Mouse (Mus musculus) stomach, embryonic 16.5 days (tissue): ENCODE measurements around the gene Adra1b. TPM values are rescaled to one million over a fixed set of nuclear protein-coding genes. Genes with fewer than 3 reads are reported as not detected.
A peak's percentile ranks its signal among the peaks of the same experiment; 100 is the strongest.

Source experiments
- ATAC-seq: fragments of 200-750 bp; cut with Nextera tagmentation; 2 replicates; pipeline ENCODE4 v1.8.0; 2017; ENCODE audit warnings: moderate number of reproducible peaks, moderate TSS enrichment; ENCODE audit not compliant: insufficient read depth, low FRiP score
- H3K27ac ChIP-seq: fragments of 300-500 bp; sonication (generic); 2 replicates; pipeline ENCODE4 v1.5.1; 2014; ENCODE audit warnings: low read length
- H3K27me3 ChIP-seq: fragments of 300-500 bp; sonication (generic); 2 replicates; pipeline ENCODE4 v1.6.1; 2014; ENCODE audit warnings: low read length, control low read depth, mixed read lengths; ENCODE audit not compliant: control insufficient read depth, insufficient read depth
- H3K36me3 ChIP-seq: fragments of 300-500 bp; sonication (generic); 2 replicates; pipeline ENCODE4 v1.6.1; 2014; ENCODE audit warnings: low read length; ENCODE audit not compliant: control insufficient read depth, insufficient read depth
- H3K4me1 ChIP-seq: fragments of 300-500 bp; sonication (generic); 2 replicates; pipeline ENCODE4 v1.6.1; 2014; ENCODE audit warnings: low read length, control low read depth, mixed read lengths; ENCODE audit not compliant: control insufficient read depth, insufficient read depth
- H3K4me2 ChIP-seq: fragments of 300-500 bp; sonication (generic); 2 replicates; pipeline ENCODE4 v1.6.1; 2014; ENCODE audit warnings: low read depth, low read length, mixed read lengths
- H3K4me3 ChIP-seq: fragments of 300-500 bp; sonication (generic); replicated peaks from 2 replicates; pipeline ENCODE4 v1.5.1; 2014; ENCODE audit warnings: mild to moderate bottlenecking, low read length
- H3K9ac ChIP-seq: fragments of 300-500 bp; sonication (generic); 2 replicates; pipeline ENCODE4 v1.6.1; 2014; ENCODE audit warnings: low read length
- H3K9me3 ChIP-seq: fragments of 300-500 bp; sonication (generic); replicated peaks from 2 replicates; pipeline ENCODE4 v1.6.1; 2016; ENCODE audit warnings: low read length, control low read depth; ENCODE audit not compliant: control insufficient read depth
- WGBS: fragments of 180-500 bp; shearing (Covaris S2); extraction: QIAGEN DNeasy Blood & Tissue Kit; methylation state at CpG from one replicate; pipeline ENCODE4 v1.1.7; 2014; 5-methylcytosine and 5-hydroxymethylcytosine counted together
- polyA plus RNA-seq: library from polyadenylated mRNA; unstranded; fragments of >200 nt; fragmentation: Nextera tagmentation; extraction: Ambion mirVana; gene quantifications from 2 replicates; pipeline ENCODE4 v1.2.1, GENCODE M21; 2015

Adra1b gene
- polyA plus RNA-seq, result 0.47 and 0.65 TPM in 2 replicates

GRCm38 (mm10) chr11:43901051-43901654 lies at the start of gene Adra1b:
Gene Adra1b (minus strand): TSS chr11:43901210.
- no peak within 1 kb of the TSS for H3K9ac ChIP-seq
- no peaks in the 10 kb centered on the region for H3K36me3 ChIP-seq
- H3K27ac ChIP-seq, result no peak within 1 kb of the TSS
- no peaks in the 10 kb centered on the region for H3K4me1 ChIP-seq
- no peak within 1 kb of the TSS for H3K4me3 ChIP-seq
- H3K4me2 ChIP-seq, result no peak within 1 kb of the TSS
- 64% methylated on average over 6 of the region's 6 CpGs for WGBS
- no peak for ATAC-seq
- no peaks in the 10 kb centered on the region for H3K27me3 ChIP-seq
- no peaks in the 10 kb centered on the region for H3K9me3 ChIP-seq

DNA sequence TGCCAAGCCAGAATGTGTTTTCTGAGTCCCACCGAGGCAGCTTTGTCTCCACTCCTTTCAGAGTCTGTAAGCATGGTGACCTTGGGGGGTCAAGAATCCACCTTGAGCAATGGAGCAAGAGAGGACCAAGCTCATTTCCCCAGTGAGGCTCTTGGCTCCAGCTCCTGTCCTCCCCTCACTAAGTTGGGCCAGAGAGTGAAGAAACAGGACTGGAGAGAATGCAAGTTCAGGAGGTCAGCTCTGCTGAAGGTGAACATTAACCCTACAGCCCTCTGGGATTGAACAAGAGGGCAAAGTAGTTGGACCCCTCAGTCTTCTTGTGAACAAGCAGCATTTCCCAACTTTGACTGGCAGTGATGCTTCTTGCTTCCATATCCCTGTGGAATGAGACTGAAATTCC lies 49.3 kb upstream of the Adra1b start:
- Histone ChIP-seq H3K9me3 (no peaks in the 10 kb centered on the region), H3K36me3 (no peaks in the 10 kb centered on the region), H3K4me3 (no peak overlapping the region), H3K4me1 (no peaks in the 10 kb centered on the region), H3K27ac (no peak overlapping the region), H3K27me3 (no peaks in the 10 kb centered on the region), H3K9ac (no peak overlapping the region), H3K4me2 (no peak overlapping the region)
- 74% methylated on average over 1 of the region's 1 CpGs for WGBS
- no peak for ATAC-seq

DNA sequence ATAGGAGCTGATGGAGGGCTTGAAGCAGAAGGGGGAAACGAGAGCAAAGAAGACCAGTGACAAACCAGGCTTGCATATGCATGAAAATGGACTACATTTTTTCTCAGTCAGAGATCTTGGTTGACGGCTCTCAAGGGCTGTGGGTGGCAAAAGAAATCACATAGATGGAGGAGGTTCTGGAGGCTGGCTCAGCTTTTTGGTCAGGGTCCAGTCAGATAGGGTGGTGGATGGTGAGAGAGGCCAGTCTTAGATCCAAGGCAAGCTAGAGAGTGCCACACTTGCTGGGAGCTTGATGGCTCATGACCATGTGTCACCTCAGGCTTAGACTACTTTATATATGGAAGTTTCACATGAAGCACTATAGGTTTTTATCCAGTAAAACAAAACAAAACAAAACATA lies 42.8 kb upstream of the Adra1b start:
- Histone ChIP-seq H3K4me2 (no peak overlapping the region), H3K4me1 (no peaks in the 10 kb centered on the region), H3K36me3 (no peaks in the 10 kb centered on the region), H3K4me3 (no peak overlapping the region), H3K27ac (no peak overlapping the region), H3K9ac (no peak overlapping the region), H3K27me3 (no peaks in the 10 kb centered on the region), H3K9me3 (no peaks in the 10 kb centered on the region)
- ATAC-seq, result no peak
- 65% methylated on average over 2 of the region's 2 CpGs for WGBS

GRCm38 (mm10) chr11:43943167-43943566 lies 42.2 kb upstream of the Adra1b start:
- no peak overlapping the region for H3K9ac ChIP-seq
- H3K4me1 ChIP-seq, result no peaks in the 10 kb centered on the region
- H3K27ac ChIP-seq, result no peak overlapping the region
- no peaks in the 10 kb centered on the region for H3K27me3 ChIP-seq
- no peaks in the 10 kb centered on the region for H3K36me3 ChIP-seq
- H3K4me3 ChIP-seq, result no peak overlapping the region
- ATAC-seq, result no peak
- 77% methylated on average over 1 of the region's 1 CpGs for WGBS
- no peak overlapping the region for H3K4me2 ChIP-seq
- H3K9me3 ChIP-seq, result no peaks in the 10 kb centered on the region

DNA sequence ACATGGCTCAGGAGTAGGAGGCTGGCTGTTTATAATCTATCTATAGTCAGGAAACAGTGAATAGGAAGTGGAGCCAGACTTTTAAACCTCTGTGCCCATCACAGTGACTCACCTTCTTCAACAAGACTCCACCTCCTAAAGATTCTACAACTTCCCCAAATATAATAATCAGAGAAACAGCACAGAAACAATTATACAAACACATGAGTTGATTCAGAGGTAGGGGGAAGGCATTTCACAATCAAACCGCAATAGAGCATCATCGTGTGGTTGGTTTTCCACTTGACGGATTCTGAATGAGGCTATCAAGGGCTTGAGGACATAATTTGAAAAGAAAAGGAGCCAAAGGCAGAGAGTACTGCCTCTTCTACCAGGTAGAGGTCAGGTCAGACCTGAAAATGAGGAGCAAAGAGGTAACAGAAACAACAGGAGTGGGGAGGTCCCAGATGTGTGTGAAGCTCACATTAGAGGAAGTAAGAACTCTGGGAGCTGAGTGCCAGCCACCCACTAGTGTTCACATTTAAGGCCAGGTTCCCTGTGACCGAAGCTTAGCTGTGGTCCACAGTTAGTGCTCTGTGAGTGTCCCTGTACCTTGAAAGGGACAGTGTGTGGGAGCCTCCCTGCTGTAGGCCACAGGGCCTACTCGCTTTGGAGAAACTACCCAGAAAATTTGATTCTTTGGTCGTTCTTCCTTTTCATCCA lies 39.6 kb upstream of the Adra1b start:
- Histone ChIP-seq H3K4me2 (no peak overlapping the region), H3K9me3 (no peaks in the 10 kb centered on the region), H3K27ac (no peak overlapping the region), H3K36me3 (no peaks in the 10 kb centered on the region), H3K27me3 (no peaks in the 10 kb centered on the region), H3K4me3 (no peak overlapping the region), H3K9ac (no peak overlapping the region), H3K4me1 (no peaks in the 10 kb centered on the region)
- ATAC-seq, result no peak
- WGBS, result 93% methylated on average over 6 of the region's 6 CpGs

DNA sequence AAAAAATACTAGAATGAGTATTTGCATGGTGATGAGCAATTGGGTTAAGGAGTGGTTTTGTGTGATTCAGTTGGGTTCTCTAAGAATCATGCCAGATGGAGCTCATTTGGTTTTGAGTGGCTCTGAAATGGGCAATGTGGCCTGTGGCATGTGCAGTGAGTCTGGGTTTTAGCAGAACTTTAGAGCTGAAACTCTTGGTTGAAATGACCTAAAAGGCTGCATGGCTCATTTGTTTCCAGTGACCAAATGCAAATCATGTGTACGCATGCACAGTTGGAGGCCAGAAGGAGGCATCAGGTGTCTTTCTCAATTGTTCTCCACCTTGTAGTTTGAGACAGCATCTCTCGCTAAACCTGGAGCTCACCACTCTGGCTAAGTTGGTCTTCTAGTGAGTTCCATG lies 35.0 kb upstream of the Adra1b start:
- Histone ChIP-seq H3K27me3 (no peaks in the 10 kb centered on the region), H3K9ac (no peak overlapping the region), H3K4me1 (no peaks in the 10 kb centered on the region), H3K27ac (no peak overlapping the region), H3K36me3 (no peaks in the 10 kb centered on the region), H3K9me3 (no peaks in the 10 kb centered on the region), H3K4me3 (no peak overlapping the region), H3K4me2 (no peak overlapping the region)
- no peak for ATAC-seq
- WGBS, result 87% methylated on average over 2 of the region's 2 CpGs

- no peak overlapping the region for H3K9ac ChIP-seq
- H3K4me3 ChIP-seq, result no peak overlapping the region
- no peaks in the 10 kb centered on the region for H3K9me3 ChIP-seq
- WGBS, result 51% methylated on average over 6 of the region's 6 CpGs
- peak; percentile 44; the same call in 1 of the 2 replicates for ATAC-seq
- H3K4me2 ChIP-seq, result no peak overlapping the region
- H3K27ac ChIP-seq, result no peak overlapping the region
- H3K27me3 ChIP-seq, result no peaks in the 10 kb centered on the region
- H3K36me3 ChIP-seq, result no peaks in the 10 kb centered on the region
- H3K4me1 ChIP-seq, result peaks cover 4% of the 10 kb centered on the region
Measured at GRCm38 (mm10) chr11:43933480-43933879, 32.5 kb upstream of the Adra1b start.

- WGBS, result 88% methylated on average over 4 of the region's 4 CpGs
- no peaks in the 10 kb centered on the region for H3K27me3 ChIP-seq
- ATAC-seq, result no peak
Measured at GRCm38 (mm10) chr11:43933000-43933399, 32.0 kb upstream of the Adra1b start.

DNA sequence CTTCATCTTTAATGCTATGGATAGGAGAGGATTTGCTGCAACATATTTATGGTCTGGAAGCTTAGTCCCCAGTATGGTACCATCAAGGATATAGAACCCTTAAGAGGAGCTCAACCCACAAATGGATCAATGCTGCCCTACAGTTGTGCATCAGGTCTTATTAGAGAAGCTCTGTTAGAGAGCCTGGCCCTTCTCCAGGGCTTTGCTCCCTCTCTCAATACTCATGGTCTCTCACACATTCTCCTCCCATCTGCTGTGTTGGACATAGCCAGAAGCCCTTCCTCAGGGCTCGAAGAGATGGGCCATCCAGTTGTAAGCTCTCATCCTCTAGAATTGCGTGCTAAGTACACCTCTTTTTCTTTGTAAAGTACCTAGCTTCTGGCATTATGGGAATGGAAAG lies 29.2 kb upstream of the Adra1b start:
- ATAC-seq, result no peak
- 84% methylated on average over 2 of the region's 2 CpGs for WGBS
- no peak overlapping the region for H3K4me3 ChIP-seq

More at GRCm38 (mm10) chr11:43933000-43933399, 32.0 kb upstream of the Adra1b start:
- Histone ChIP-seq H3K36me3 (no peaks in the 10 kb centered on the region), H3K27ac (no peak overlapping the region), H3K4me1 (peaks cover 4% of the 10 kb centered on the region), H3K4me2 (no peak overlapping the region), H3K9me3 (no peaks in the 10 kb centered on the region), H3K4me3 (no peak overlapping the region), H3K9ac (no peak overlapping the region)

More for the DNA sequence above, 29.2 kb upstream of the Adra1b start:
- H3K4me2 ChIP-seq, result no peak overlapping the region
- H3K9ac ChIP-seq, result no peak overlapping the region
- peaks cover 4% of the 10 kb centered on the region for H3K4me1 ChIP-seq
- H3K36me3 ChIP-seq, result no peaks in the 10 kb centered on the region
- no peaks in the 10 kb centered on the region for H3K27me3 ChIP-seq
- no peak overlapping the region for H3K27ac ChIP-seq
- no peaks in the 10 kb centered on the region for H3K9me3 ChIP-seq
